Mouse (Mus musculus) midbrain, embryonic 14.5 days (tissue): ENCODE data around the gene Cadm1. TPM values are rescaled to one million over a fixed set of nuclear protein-coding genes. Genes with fewer than 3 reads are reported as not detected.

Experiments
- ATAC-seq: fragments of 200-750 bp; cut with Nextera tagmentation; 2 replicates; pipeline ENCODE4 v1.8.0; 2017; ENCODE audit warnings: moderate number of reproducible peaks, moderate library complexity; ENCODE audit not compliant: low FRiP score, low TSS enrichment
- DNase-seq: peaks from one replicate; pipeline ENCODE4 v3.0.0-alpha.2; 2015
- H3K27ac ChIP-seq: fragments of 300-500 bp; sonication (generic); replicated peaks from 2 replicates; pipeline ENCODE4 v1.5.1; 2014; ENCODE audit warnings: mild to moderate bottlenecking, low read depth, low read length, moderate library complexity
- H3K27me3 ChIP-seq: fragments of 300-500 bp; sonication (generic); 2 replicates; pipeline ENCODE4 v1.6.1; 2014; ENCODE audit warnings: low read length, control low read depth, mixed read lengths; ENCODE audit not compliant: control insufficient read depth, insufficient read depth
- H3K36me3 ChIP-seq: fragments of 300-500 bp; sonication (generic); 2 replicates; pipeline ENCODE4 v1.6.1; 2014; ENCODE audit warnings: low read length, control low read depth; ENCODE audit not compliant: control insufficient read depth, insufficient read depth
- H3K4me1 ChIP-seq: fragments of 300-500 bp; sonication (generic); 2 replicates; pipeline ENCODE4 v1.6.1; 2014; ENCODE audit warnings: mild to moderate bottlenecking, antibody characterized with exemption, low read length, control low read depth; ENCODE audit not compliant: control insufficient read depth, insufficient read depth
- H3K4me2 ChIP-seq: fragments of 300-500 bp; sonication (generic); 2 replicates; pipeline ENCODE4 v1.6.1; 2014; ENCODE audit warnings: mild to moderate bottlenecking, low read length, moderate library complexity
- H3K4me3 ChIP-seq: fragments of 300-500 bp; sonication (generic); replicated peaks from 2 replicates; pipeline ENCODE4 v1.5.1; 2014; ENCODE audit warnings: low read depth, low read length
- H3K9ac ChIP-seq: fragments of 300-500 bp; sonication (generic); replicated peaks from 2 replicates; pipeline ENCODE4 v1.6.1; 2014; ENCODE audit warnings: mild to moderate bottlenecking, low read length, moderate library complexity
- H3K9me3 ChIP-seq: fragments of 300-500 bp; sonication (generic); 2 replicates; pipeline ENCODE4 v1.6.1; 2016; ENCODE audit warnings: low read length, control low read depth, mixed read lengths; ENCODE audit not compliant: control insufficient read depth
- WGBS: fragments of 180-500 bp; shearing (Covaris S2); extraction: QIAGEN DNeasy Blood & Tissue Kit; methylation state at CpG from one replicate; pipeline ENCODE4 v1.1.7; 2014; 5-methylcytosine and 5-hydroxymethylcytosine counted together
- polyA plus RNA-seq: library from polyadenylated mRNA; unstranded; fragments of >200 nt; fragmentation: Nextera tagmentation; extraction: Ambion mirVana; gene quantifications from 2 replicates; pipeline ENCODE4 v1.2.1, GENCODE M21; 2014

Cadm1 gene
- polyA plus RNA-seq = 200 and 204 TPM in 2 replicates

GRCm38 (mm10) chr9:47529602-47530450, at the start of gene Cadm1:
Cadm1 (plus strand) TSS chr9:47530173.
- peak within 1 kb of the TSS; percentile 90 for H3K27ac ChIP-seq
- peaks cover 6% of the 10 kb centered on the region; the same call in 1 of the 2 replicates for H3K27me3 ChIP-seq
- peak within 1 kb of the TSS; percentile 80 for H3K4me3 ChIP-seq
- no peaks in the 10 kb centered on the region for H3K36me3 ChIP-seq
- ATAC-seq (peak; percentile 96), DNase-seq (peak; percentile 99)
- H3K4me2 ChIP-seq = peak within 1 kb of the TSS; percentile 85
- peaks cover 25% of the 10 kb centered on the region; the same call in 1 of the 2 replicates for H3K4me1 ChIP-seq
- WGBS = under 1% methylated on average over 72 of the region's 72 CpGs
- H3K9ac ChIP-seq = peak within 1 kb of the TSS; percentile 88
- no peaks in the 10 kb centered on the region for H3K9me3 ChIP-seq

- 89% methylated on average over 5 of the region's 5 CpGs for WGBS
- ATAC-seq (no peak), DNase-seq (no peak)
- Histone ChIP-seq H3K4me1 (no peaks in the 10 kb centered on the region), H3K9ac (no peak overlapping the region), H3K27ac (no peak overlapping the region), H3K4me3 (no peak overlapping the region), H3K36me3 (no peaks in the 10 kb centered on the region), H3K9me3 (no peaks in the 10 kb centered on the region), H3K4me2 (no peak overlapping the region), H3K27me3 (no peaks in the 10 kb centered on the region)
These were observed 45.5 kb upstream of the Cadm1 start for GRCm38 (mm10) chr9:47484506-47484905.

- no peak overlapping the region for H3K4me2 ChIP-seq
- H3K27me3 ChIP-seq = no peaks in the 10 kb centered on the region
- no peak for ATAC-seq
- H3K4me1 ChIP-seq = no peaks in the 10 kb centered on the region
- H3K9ac ChIP-seq = no peak overlapping the region
- H3K9me3 ChIP-seq = no peaks in the 10 kb centered on the region
- no peak for DNase-seq
- 37% methylated on average over 4 of the region's 4 CpGs for WGBS
- no peaks in the 10 kb centered on the region for H3K36me3 ChIP-seq
- no peak overlapping the region for H3K27ac ChIP-seq
- H3K4me3 ChIP-seq = no peak overlapping the region
These were observed 44.8 kb upstream of the Cadm1 start for GRCm38 (mm10) chr9:47485186-47485585.

- Histone ChIP-seq H3K36me3 (no peaks in the 10 kb centered on the region), H3K4me2 (no peak overlapping the region), H3K4me3 (no peak overlapping the region), H3K9ac (no peak overlapping the region), H3K27me3 (no peaks in the 10 kb centered on the region), H3K4me1 (no peaks in the 10 kb centered on the region), H3K27ac (no peak overlapping the region), H3K9me3 (no peaks in the 10 kb centered on the region)
- DNase-seq = no peak
- no peak for ATAC-seq
- 18% methylated on average over 3 of the region's 3 CpGs for WGBS
These were observed 30.2 kb upstream of the Cadm1 start for GRCm38 (mm10) chr9:47499761-47500160.

- Histone ChIP-seq H3K36me3 (no peaks in the 10 kb centered on the region), H3K27ac (no peak overlapping the region; the same call in 1 of the 2 replicates), H3K9me3 (no peaks in the 10 kb centered on the region), H3K9ac (peak overlapping the region; percentile 12; the same call in 1 of the 2 replicates), H3K4me2 (no peak overlapping the region), H3K4me3 (no peak overlapping the region), H3K4me1 (peaks cover 6% of the 10 kb centered on the region; the same call in 1 of the 2 replicates), H3K27me3 (no peaks in the 10 kb centered on the region)
- WGBS = 55% methylated on average over 13 of the region's 13 CpGs
- DNase-seq (no peak), ATAC-seq (no peak)
These were observed 24.0 kb upstream of the Cadm1 start for GRCm38 (mm10) chr9:47505956-47506355.

- DNase-seq (no peak), ATAC-seq (no peak)
- Histone ChIP-seq H3K27ac (no peak overlapping the region), H3K9me3 (no peaks in the 10 kb centered on the region), H3K4me3 (no peak overlapping the region), H3K27me3 (no peaks in the 10 kb centered on the region), H3K9ac (no peak overlapping the region), H3K4me1 (peaks cover 6% of the 10 kb centered on the region; the same call in 1 of the 2 replicates), H3K4me2 (no peak overlapping the region), H3K36me3 (no peaks in the 10 kb centered on the region)
- WGBS = 94% methylated on average over 17 of the region's 17 CpGs
These were observed 23.1 kb upstream of the Cadm1 start for GRCm38 (mm10) chr9:47506876-47507275.

- Histone ChIP-seq H3K9ac (no peak overlapping the region), H3K4me3 (no peak overlapping the region), H3K36me3 (no peaks in the 10 kb centered on the region), H3K4me1 (peaks cover 6% of the 10 kb centered on the region; the same call in 1 of the 2 replicates), H3K9me3 (no peaks in the 10 kb centered on the region), H3K4me2 (no peak overlapping the region), H3K27ac (no peak overlapping the region), H3K27me3 (no peaks in the 10 kb centered on the region)
- ATAC-seq (no peak), DNase-seq (no peak)
- WGBS = 65% methylated on average over 3 of the region's 3 CpGs
These were observed 21.9 kb upstream of the Cadm1 start for GRCm38 (mm10) chr9:47508109-47508508.

GRCm38 (mm10) chr9:47512521-47512920, 17.5 kb upstream of the Cadm1 start:
- no peaks in the 10 kb centered on the region for H3K27me3 ChIP-seq
- no peak overlapping the region for H3K4me3 ChIP-seq
- WGBS = 90% methylated on average over 3 of the region's 3 CpGs
- H3K27ac ChIP-seq = no peak overlapping the region
- no peak overlapping the region for H3K9ac ChIP-seq
- DNase-seq (no peak), ATAC-seq (no peak)
- H3K36me3 ChIP-seq = no peaks in the 10 kb centered on the region
- no peaks in the 10 kb centered on the region for H3K9me3 ChIP-seq
- H3K4me1 ChIP-seq = 0 out of 2 replicates have a peak, but pooled peaks cover 2% of the 10 kb centered on the region
- H3K4me2 ChIP-seq = no peak overlapping the region

- H3K4me2 ChIP-seq = no peak overlapping the region
- H3K9ac ChIP-seq = no peak overlapping the region
- DNase-seq (no peak), ATAC-seq (no peak)
- no peak overlapping the region for H3K4me3 ChIP-seq
- H3K4me1 ChIP-seq = 0 out of 2 replicates have a peak, but pooled peaks cover 2% of the 10 kb centered on the region
- no peaks in the 10 kb centered on the region for H3K36me3 ChIP-seq
- WGBS = 12% methylated on average over 8 of the region's 8 CpGs
- no peaks in the 10 kb centered on the region for H3K27me3 ChIP-seq
- H3K27ac ChIP-seq = no peak overlapping the region
- no peaks in the 10 kb centered on the region for H3K9me3 ChIP-seq
These were observed 15.7 kb upstream of the Cadm1 start for GRCm38 (mm10) chr9:47514318-47514717.
